Mouse (Mus musculus) forebrain, embryonic 16.5 days (tissue): Measurements from ENCODE around the gene Arpc4. TPM values are rescaled to one million over a fixed set of nuclear protein-coding genes. Genes with fewer than 3 reads are reported as not detected.

Experiments used
- ATAC-seq: fragments of 200-750 bp; cut with Nextera tagmentation; 2 replicates; pipeline ENCODE4 v1.8.0; 2017; ENCODE audit warnings: mild to moderate bottlenecking, moderate library complexity
- H3K27ac ChIP-seq: fragments of 300-500 bp; sonication (generic); 2 replicates; pipeline ENCODE4 v1.5.1; 2014; ENCODE audit warnings: low read length, control low read depth
- H3K27me3 ChIP-seq: fragments of 300-500 bp; sonication (generic); replicated peaks from 2 replicates; pipeline ENCODE4 v1.6.1; 2014; ENCODE audit warnings: low read length; ENCODE audit not compliant: control insufficient read depth, insufficient read depth
- H3K36me3 ChIP-seq: fragments of 300-500 bp; sonication (generic); 2 replicates; pipeline ENCODE4 v1.6.1; 2014; ENCODE audit not compliant: control insufficient read depth, insufficient read depth
- H3K4me1 ChIP-seq: fragments of 300-500 bp; sonication (generic); replicated peaks from 2 replicates; pipeline ENCODE4 v1.6.1; 2014; ENCODE audit warnings: low read length; ENCODE audit not compliant: control insufficient read depth, insufficient read depth
- H3K4me2 ChIP-seq: fragments of 300-500 bp; sonication (generic); 2 replicates; pipeline ENCODE4 v1.6.1; 2014; ENCODE audit warnings: mild to moderate bottlenecking, low read length, control low read depth
- H3K4me3 ChIP-seq: fragments of 300-500 bp; sonication (generic); replicated peaks from 2 replicates; pipeline ENCODE4 v1.5.1; 2014; ENCODE audit warnings: mild to moderate bottlenecking, low read length, control low read depth
- H3K9ac ChIP-seq: fragments of 300-500 bp; sonication (generic); replicated peaks from 2 replicates; pipeline ENCODE4 v1.6.1; 2014; ENCODE audit warnings: low read depth, low read length, control low read depth
- H3K9me3 ChIP-seq: fragments of 300-500 bp; sonication (generic); 2 replicates; pipeline ENCODE4 v1.6.1; 2016; ENCODE audit warnings: low read length; ENCODE audit not compliant: control insufficient read depth
- WGBS: fragments of 180-500 bp; shearing (Covaris S2); extraction: QIAGEN DNeasy Blood & Tissue Kit; methylation state at CpG from one replicate; pipeline ENCODE4 v1.1.7; 2014; 5-methylcytosine and 5-hydroxymethylcytosine counted together
- polyA plus RNA-seq: library from polyadenylated mRNA; unstranded; fragments of >200 nt; fragmentation: Nextera tagmentation; extraction: Ambion mirVana; gene quantifications from 2 replicates; pipeline ENCODE4 v1.2.1, GENCODE M21; 2015

Gene Arpc4
- polyA plus RNA-seq, 1 experiment from 2014 or later, result 414 TPM

GRCm38 (mm10) chr6:113353696-113354095, 24.2 kb upstream of the Arpc4 start:
- H3K4me3 ChIP-seq, result no peak overlapping the region
- H3K4me2 ChIP-seq, result no peak overlapping the region
- H3K4me1 ChIP-seq, result no peaks in the 10 kb centered on the region
- H3K36me3 ChIP-seq, result no peaks in the 10 kb centered on the region
- ATAC-seq, result no peak
- no peak overlapping the region for H3K27ac ChIP-seq
- WGBS, result 75% methylated on average over 3 of the region's 3 CpGs
- H3K9ac ChIP-seq, result no peak overlapping the region
- H3K9me3 ChIP-seq, result no peaks in the 10 kb centered on the region
- no peaks in the 10 kb centered on the region for H3K27me3 ChIP-seq

- H3K9me3 ChIP-seq, result no peaks in the 10 kb centered on the region
- H3K4me3 ChIP-seq, result no peak overlapping the region
- WGBS, result 75% methylated on average over 4 of the region's 4 CpGs
- no peak overlapping the region for H3K27ac ChIP-seq
- no peak for ATAC-seq
- H3K4me1 ChIP-seq, result no peaks in the 10 kb centered on the region
- no peaks in the 10 kb centered on the region for H3K36me3 ChIP-seq
- H3K27me3 ChIP-seq, result no peaks in the 10 kb centered on the region
- no peak overlapping the region for H3K9ac ChIP-seq
- no peak overlapping the region for H3K4me2 ChIP-seq
Observed at GRCm38 (mm10) chr6:113361476-113361875, 16.4 kb upstream of the Arpc4 start.

GRCm38 (mm10) chr6:113362241-113362640, 15.7 kb upstream of the Arpc4 start:
- no peak overlapping the region for H3K9ac ChIP-seq
- WGBS, result 96% methylated on average over 1 of the region's 1 CpGs

GRCm38 (mm10) chr6:113364518-113365135, 13.3 kb upstream of the Arpc4 start:
- Histone ChIP-seq H3K9ac (no peak overlapping the region), H3K4me2 (no peak overlapping the region), H3K4me3 (no peak overlapping the region), H3K27ac (no peak overlapping the region), H3K36me3 (peaks cover 8% of the 10 kb centered on the region), H3K9me3 (no peaks in the 10 kb centered on the region), H3K4me1 (no peaks in the 10 kb centered on the region), H3K27me3 (no peaks in the 10 kb centered on the region)
- 75% methylated on average over 8 of the region's 8 CpGs for WGBS
- no peak for ATAC-seq

More at GRCm38 (mm10) chr6:113362241-113362640, 15.7 kb upstream of the Arpc4 start:
- no peak for ATAC-seq
- Histone ChIP-seq H3K4me2 (no peak overlapping the region), H3K4me3 (no peak overlapping the region), H3K9me3 (no peaks in the 10 kb centered on the region), H3K27me3 (no peaks in the 10 kb centered on the region), H3K36me3 (no peaks in the 10 kb centered on the region), H3K4me1 (no peaks in the 10 kb centered on the region), H3K27ac (no peak overlapping the region)

DNA sequence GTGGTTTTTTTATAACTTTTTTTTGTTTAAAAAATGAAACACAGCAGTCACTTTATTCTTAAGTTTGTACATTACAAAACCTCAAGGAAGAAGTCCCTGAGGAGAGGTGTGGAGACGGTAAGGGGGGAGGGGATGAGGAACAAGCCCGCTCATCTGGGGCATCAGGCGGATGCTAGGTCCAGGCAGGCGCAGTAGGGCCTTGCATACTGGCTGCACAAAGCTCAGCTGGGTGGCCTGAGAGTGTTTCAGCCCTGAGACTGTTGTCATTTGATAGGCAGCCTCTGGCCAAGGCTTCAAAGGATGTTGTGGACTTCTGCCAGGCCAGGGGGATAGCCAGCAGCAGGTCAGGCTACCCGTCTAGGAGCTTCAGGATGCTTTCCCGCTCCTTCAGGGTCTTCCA, 11.3 kb upstream of the Arpc4 start:
- ATAC-seq, result no peak
- Histone ChIP-seq H3K27me3 (no peaks in the 10 kb centered on the region), H3K4me1 (no peaks in the 10 kb centered on the region), H3K9me3 (no peaks in the 10 kb centered on the region), H3K4me2 (no peak overlapping the region), H3K36me3 (peaks cover 23% of the 10 kb centered on the region), H3K9ac (no peak overlapping the region), H3K4me3 (no peak overlapping the region), H3K27ac (no peak overlapping the region)
- 88% methylated on average over 6 of the region's 6 CpGs for WGBS

DNA sequence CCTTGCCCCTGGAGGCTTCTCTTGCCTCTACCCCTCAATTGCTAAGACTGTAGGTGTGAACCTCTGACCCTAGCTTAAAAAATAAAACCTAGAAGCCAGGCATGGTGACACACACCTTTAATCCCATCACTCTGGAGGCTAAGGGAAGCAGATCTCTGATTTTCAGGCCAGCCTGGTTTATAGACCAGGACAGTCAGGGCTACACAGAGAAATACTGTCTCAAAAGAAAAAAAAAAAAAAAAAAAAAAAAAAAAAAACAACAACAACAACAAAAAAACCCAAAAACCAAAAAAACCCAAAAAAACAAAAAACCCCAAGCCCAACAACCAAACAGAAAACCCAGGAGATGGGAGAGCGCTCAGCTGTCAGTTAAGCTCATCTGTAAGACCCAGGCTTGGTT, 10.3 kb upstream of the Arpc4 start:
- Histone ChIP-seq H3K27ac (no peak overlapping the region), H3K4me1 (no peaks in the 10 kb centered on the region), H3K4me2 (no peak overlapping the region), H3K36me3 (peaks cover 25% of the 10 kb centered on the region), H3K4me3 (no peak overlapping the region), H3K9me3 (no peaks in the 10 kb centered on the region), H3K27me3 (no peaks in the 10 kb centered on the region), H3K9ac (no peak overlapping the region)
- whole genome bisulfite sequencing, result 95% methylated on average over 1 of the region's 1 CpGs
- ATAC-seq, result no peak

- H3K4me1 ChIP-seq, result no peaks in the 10 kb centered on the region
- H3K9me3 ChIP-seq, result no peaks in the 10 kb centered on the region
- H3K27me3 ChIP-seq, result no peaks in the 10 kb centered on the region
- H3K4me2 ChIP-seq, result no peak overlapping the region
- 94% methylated on average over 7 of the region's 7 CpGs for WGBS
- no peak for ATAC-seq
- peaks cover 25% of the 10 kb centered on the region for H3K36me3 ChIP-seq
- no peak overlapping the region for H3K4me3 ChIP-seq
- H3K9ac ChIP-seq, result no peak overlapping the region
- no peak overlapping the region for H3K27ac ChIP-seq
Observed at GRCm38 (mm10) chr6:113368124-113368523, 9.8 kb upstream of the Arpc4 start.

DNA sequence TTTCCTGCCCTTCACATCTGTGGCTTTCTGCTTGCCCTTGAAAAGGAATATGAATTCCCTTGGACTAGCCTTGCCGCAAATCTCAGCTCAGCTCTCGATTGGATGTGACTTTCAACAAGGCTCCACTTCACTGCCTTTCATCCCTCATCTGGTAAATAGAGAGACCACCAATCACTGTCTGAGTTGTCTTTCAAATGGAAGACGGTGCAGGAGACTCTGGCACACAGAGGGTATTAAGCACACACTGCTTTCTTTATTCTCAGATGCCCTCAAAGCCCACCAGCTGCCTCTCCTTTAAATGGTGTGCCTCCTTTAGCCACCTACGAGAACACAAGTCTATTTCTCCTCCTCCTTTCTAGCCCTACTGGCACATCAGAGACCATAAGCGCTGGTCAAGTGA, 9.3 kb upstream of the Arpc4 start:
- H3K9ac ChIP-seq, result no peak overlapping the region
- H3K36me3 ChIP-seq, result peaks cover 27% of the 10 kb centered on the region
- ATAC-seq, result no peak
- no peaks in the 10 kb centered on the region for H3K9me3 ChIP-seq
- no peaks in the 10 kb centered on the region for H3K27me3 ChIP-seq
- 74% methylated on average over 5 of the region's 5 CpGs for WGBS
- H3K4me3 ChIP-seq, result no peak overlapping the region
- H3K27ac ChIP-seq, result no peak overlapping the region
- no peaks in the 10 kb centered on the region for H3K4me1 ChIP-seq
- no peak overlapping the region for H3K4me2 ChIP-seq

- Histone ChIP-seq H3K36me3 (peaks cover 35% of the 10 kb centered on the region), H3K9ac (no peak overlapping the region), H3K9me3 (no peaks in the 10 kb centered on the region), H3K4me3 (no peak overlapping the region), H3K27me3 (no peaks in the 10 kb centered on the region), H3K27ac (no peak overlapping the region), H3K4me1 (no peaks in the 10 kb centered on the region), H3K4me2 (no peak overlapping the region)
- WGBS, result 93% methylated on average over 20 of the region's 20 CpGs
- no peak for ATAC-seq
Observed at GRCm38 (mm10) chr6:113370194-113370929, 7.6 kb upstream of the Arpc4 start.
